Mouse (Mus musculus) frontal cortex, adult 2 months (tissue): ENCODE measurements around the gene Vmn1r165. TPM values are rescaled to one million over a fixed set of nuclear protein-coding genes. Genes with fewer than 3 reads are reported as not detected.
"Not testable (repeated sequence)": the region's sequence is repeated elsewhere in the genome, so short reads cannot be mapped to it uniquely, and the experiment has no call there.

Experiments
- DNase-seq, 2 experiments: peaks; one replicate each; pipeline ENCODE4 v3.0.0; 2022; ENCODE audit warnings: low spot score in 1 of 2; ENCODE audit errors: extremely low spot score in 1 of 2
- polyA plus RNA-seq: library from polyadenylated mRNA; depleted of rRNA; stranded (reverse); fragments of >200 nt; gene quantifications from 2 replicates; pipeline ENCODE4 v1.2.3, GENCODE M21; 2012; rRNA removed

Gene Vmn1r165
- polyA plus RNA-seq: not detected in 2 replicates

DNA sequence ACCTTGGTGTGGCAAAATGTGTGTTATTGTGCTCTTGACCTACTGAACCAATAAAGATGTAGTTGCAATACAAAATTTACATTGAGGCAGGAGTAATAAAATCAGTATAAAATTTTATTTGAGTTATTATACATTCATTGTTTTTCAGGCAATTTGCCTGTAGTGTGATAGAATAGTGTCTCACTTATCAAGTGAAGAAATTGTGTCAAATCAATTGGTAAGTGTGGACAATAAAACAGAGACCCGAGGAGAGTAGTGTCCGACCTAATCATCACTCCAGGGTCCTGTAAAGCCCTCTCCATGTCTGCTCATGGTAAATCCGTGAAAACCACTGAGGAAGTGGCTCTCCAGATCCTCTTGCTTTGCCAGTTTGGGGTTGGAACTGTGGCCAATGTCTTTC, at the start of gene Vmn1r165:
Gene Vmn1r165, plus strand, starts transcription at position 301 of the 400 bp plus-strand sequence.
- not testable (repeated sequence) for DNase-seq

DNA sequence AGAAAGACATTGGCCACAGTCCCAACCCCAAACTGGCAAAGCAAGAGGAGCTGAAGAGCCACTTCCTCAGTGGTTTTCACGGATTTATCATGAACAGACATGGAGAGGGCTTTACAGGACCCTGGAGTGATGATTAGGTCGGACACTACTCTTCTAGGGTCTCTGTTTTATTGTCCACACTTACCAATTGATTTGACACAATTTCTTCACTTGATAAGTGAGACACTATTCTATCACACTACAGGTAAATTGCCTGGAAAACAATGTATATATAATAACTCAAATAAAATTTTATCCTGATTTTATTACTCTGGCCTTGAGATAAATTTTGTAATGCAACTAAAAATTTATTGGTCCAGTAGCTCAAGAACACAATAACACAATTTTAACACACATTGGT, 34.5 kb downstream of the Vmn1r165 start, which contains the start of gene Vmn1r166:
Gene Vmn1r166, minus strand, starts transcription at position 101 of the 400 bp plus-strand sequence.
- not testable (repeated sequence) for DNase-seq

Other genes starting within 250 kb of the Vmn1r165 start
- gene Gm4214, start 232.7 kb upstream of the Vmn1r165 start, polyA plus RNA-seq: not detected in 2 replicates
- not detected in 2 replicates for gene Gm4216, start 197.4 kb upstream of the Vmn1r165 start, polyA plus RNA-seq
- gene Vmn1r163, start 161.8 kb upstream of the Vmn1r165 start, polyA plus RNA-seq: not detected in 2 replicates
- gene Gm8720, start 149.9 kb upstream of the Vmn1r165 start, polyA plus RNA-seq: not detected in 2 replicates
- gene Gm10662, start 72.9 kb upstream of the Vmn1r165 start, polyA plus RNA-seq: not detected in 2 replicates
- gene Vmn1r166, start 34.4 kb downstream of the Vmn1r165 start, polyA plus RNA-seq: not detected in 2 replicates
- gene Gm6902, start 61.6 kb downstream of the Vmn1r165 start, polyA plus RNA-seq: not detected in 2 replicates
- not detected in 2 replicates for gene Nlrp4e, start 83.9 kb downstream of the Vmn1r165 start, polyA plus RNA-seq
- not detected in 2 replicates for gene Nlrp5, start 168.6 kb downstream of the Vmn1r165 start, polyA plus RNA-seq